Mouse (Mus musculus): ENCODE results near the gene Tmem106c. TPM values are rescaled to one million over a fixed set of nuclear protein-coding genes. Genes with fewer than 3 reads are reported as not detected.

Gene Tmem106c
- polyA plus RNA-seq, 1 experiment from 2014 or later: 66.9 TPM

GRCm38 (mm10) chr15:97929259-97929824, 34.7 kb upstream of the Tmem106c start:
- no peaks in the 10 kb centered on the region for H3K4me1 ChIP-seq (replicated peaks; ENCODE audit: control insufficient read depth, insufficient read depth, low read length)
- no peak overlapping the region for H3K27ac ChIP-seq (ENCODE audit: low read length)
- no peaks in the 10 kb centered on the region for H3K9me3 ChIP-seq (ENCODE audit: control insufficient read depth, low read length)
- H3K4me3 ChIP-seq (replicated peaks; ENCODE audit: low read length): no peak overlapping the region
- no peak overlapping the region for H3K4me2 ChIP-seq (ENCODE audit: low read length)
- H3K9ac ChIP-seq (replicated peaks; ENCODE audit: low read depth, low read length): no peak overlapping the region
- no peaks in the 10 kb centered on the region for H3K27me3 ChIP-seq (replicated peaks; ENCODE audit: control insufficient read depth, insufficient read depth, low read length)
- 74% methylated on average over 13 of the region's 13 CpGs for WGBS
- no peak for ATAC-seq
- H3K36me3 ChIP-seq (ENCODE audit: control insufficient read depth, insufficient read depth): no peaks in the 10 kb centered on the region

GRCm38 (mm10) chr15:97932441-97932840, 31.6 kb upstream of the Tmem106c start:
- no peaks in the 10 kb centered on the region for H3K4me1 ChIP-seq (replicated peaks; ENCODE audit: control insufficient read depth, insufficient read depth, low read length)

GRCm38 (mm10) chr15:97938580-97938979, 25.4 kb upstream of the Tmem106c start:
- no peak overlapping the region for H3K4me2 ChIP-seq (ENCODE audit: low read length)
- ATAC-seq: no peak
- H3K27ac ChIP-seq (ENCODE audit: low read length): no peak overlapping the region
- no peak overlapping the region for H3K9ac ChIP-seq (replicated peaks; ENCODE audit: low read depth, low read length)
- H3K4me1 ChIP-seq (replicated peaks; ENCODE audit: control insufficient read depth, insufficient read depth, low read length): no peaks in the 10 kb centered on the region
- no peak overlapping the region for H3K4me3 ChIP-seq (replicated peaks; ENCODE audit: low read length)
- no peaks in the 10 kb centered on the region for H3K36me3 ChIP-seq (ENCODE audit: control insufficient read depth, insufficient read depth)
- 51% methylated on average over 6 of the region's 6 CpGs for WGBS
- H3K9me3 ChIP-seq (ENCODE audit: control insufficient read depth, low read length): no peaks in the 10 kb centered on the region
- no peaks in the 10 kb centered on the region for H3K27me3 ChIP-seq (replicated peaks; ENCODE audit: control insufficient read depth, insufficient read depth, low read length)

More at GRCm38 (mm10) chr15:97932441-97932840, 31.6 kb upstream of the Tmem106c start:
- no peaks in the 10 kb centered on the region for H3K9me3 ChIP-seq (ENCODE audit: control insufficient read depth, low read length)
- no peak overlapping the region for H3K4me2 ChIP-seq (ENCODE audit: low read length)
- ATAC-seq: no peak
- no peak overlapping the region for H3K27ac ChIP-seq (ENCODE audit: low read length)
- no peaks in the 10 kb centered on the region for H3K36me3 ChIP-seq (ENCODE audit: control insufficient read depth, insufficient read depth)
- 93% methylated on average over 12 of the region's 12 CpGs for WGBS
- no peak overlapping the region for H3K4me3 ChIP-seq (replicated peaks; ENCODE audit: low read length)
- no peaks in the 10 kb centered on the region for H3K27me3 ChIP-seq (replicated peaks; ENCODE audit: control insufficient read depth, insufficient read depth, low read length)
- H3K9ac ChIP-seq (replicated peaks; ENCODE audit: low read depth, low read length): no peak overlapping the region

GRCm38 (mm10) chr15:97940088-97940487, 23.9 kb upstream of the Tmem106c start:
- no peak for ATAC-seq
- Histone ChIP-seq H3K27me3 (replicated peaks; ENCODE audit: control insufficient read depth, insufficient read depth, low read length) (no peaks in the 10 kb centered on the region), H3K36me3 (ENCODE audit: control insufficient read depth, insufficient read depth) (no peaks in the 10 kb centered on the region), H3K4me2 (ENCODE audit: low read length) (no peak overlapping the region), H3K27ac (ENCODE audit: low read length) (no peak overlapping the region), H3K4me1 (replicated peaks; ENCODE audit: control insufficient read depth, insufficient read depth, low read length) (no peaks in the 10 kb centered on the region), H3K9ac (replicated peaks; ENCODE audit: low read depth, low read length) (no peak overlapping the region), H3K4me3 (replicated peaks; ENCODE audit: low read length) (no peak overlapping the region), H3K9me3 (ENCODE audit: control insufficient read depth, low read length) (no peaks in the 10 kb centered on the region)
- 82% methylated on average over 2 of the region's 2 CpGs for WGBS

DNA sequence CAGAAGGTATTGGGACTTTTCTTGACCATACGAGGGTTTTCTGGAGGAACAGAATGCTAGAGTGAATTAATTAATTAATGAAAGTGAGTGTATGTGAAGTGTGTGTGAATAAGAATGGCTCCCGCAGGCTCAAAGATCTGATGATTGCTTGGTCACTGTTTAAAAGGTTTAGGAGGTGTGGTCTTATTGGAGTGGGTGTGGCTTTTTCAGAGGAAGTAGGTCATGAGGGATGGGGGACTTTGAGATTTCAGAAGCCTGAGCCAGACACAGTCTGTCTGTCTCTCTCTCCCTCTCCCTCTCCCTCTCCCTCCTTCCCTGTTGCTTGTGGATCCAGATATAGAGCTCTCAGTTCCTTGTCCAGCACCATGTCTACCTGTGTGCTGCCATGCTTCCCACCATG, 22.7 kb upstream of the Tmem106c start:
- WGBS: 77% methylated on average over 2 of the region's 2 CpGs
- Histone ChIP-seq H3K4me3 (replicated peaks; ENCODE audit: low read length) (no peak overlapping the region), H3K4me2 (ENCODE audit: low read length) (no peak overlapping the region), H3K4me1 (replicated peaks; ENCODE audit: control insufficient read depth, insufficient read depth, low read length) (no peaks in the 10 kb centered on the region), H3K9me3 (ENCODE audit: control insufficient read depth, low read length) (no peaks in the 10 kb centered on the region), H3K9ac (replicated peaks; ENCODE audit: low read depth, low read length) (no peak overlapping the region), H3K36me3 (ENCODE audit: control insufficient read depth, insufficient read depth) (no peaks in the 10 kb centered on the region), H3K27me3 (replicated peaks; ENCODE audit: control insufficient read depth, insufficient read depth, low read length) (no peaks in the 10 kb centered on the region), H3K27ac (ENCODE audit: low read length) (no peak overlapping the region)
- ATAC-seq: no peak

DNA sequence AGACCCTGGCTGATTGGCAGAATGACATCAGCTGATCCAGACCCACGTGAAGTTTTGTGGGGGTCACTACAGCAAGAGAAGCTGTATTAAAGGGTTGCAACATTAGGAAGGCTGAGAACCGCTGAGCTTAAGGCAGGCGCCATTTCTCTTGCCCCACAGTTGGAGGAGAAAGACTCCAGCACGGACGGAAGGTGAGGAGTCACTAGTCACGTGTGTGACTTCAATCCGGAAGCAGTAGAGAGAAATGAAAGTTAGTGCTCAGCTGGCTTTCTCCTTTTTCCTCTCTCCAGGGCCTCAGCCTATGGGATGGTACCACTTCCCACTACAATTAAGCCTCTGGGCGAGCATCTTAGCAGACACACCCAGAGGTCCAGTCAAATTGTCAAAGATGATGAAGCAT, 21.5 kb upstream of the Tmem106c start:
- 88% methylated on average over 8 of the region's 8 CpGs for WGBS
- Histone ChIP-seq H3K27ac (ENCODE audit: low read length) (no peak overlapping the region), H3K4me1 (replicated peaks; ENCODE audit: control insufficient read depth, insufficient read depth, low read length) (no peaks in the 10 kb centered on the region), H3K9ac (replicated peaks; ENCODE audit: low read depth, low read length) (no peak overlapping the region), H3K36me3 (ENCODE audit: control insufficient read depth, insufficient read depth) (no peaks in the 10 kb centered on the region), H3K4me3 (replicated peaks; ENCODE audit: low read length) (no peak overlapping the region), H3K9me3 (ENCODE audit: control insufficient read depth, low read length) (no peaks in the 10 kb centered on the region), H3K4me2 (ENCODE audit: low read length) (no peak overlapping the region), H3K27me3 (replicated peaks; ENCODE audit: control insufficient read depth, insufficient read depth, low read length) (no peaks in the 10 kb centered on the region)
- no peak for ATAC-seq

- Histone ChIP-seq H3K4me1 (replicated peaks; ENCODE audit: control insufficient read depth, insufficient read depth, low read length) (no peaks in the 10 kb centered on the region), H3K4me2 (ENCODE audit: low read length) (no peak overlapping the region), H3K27ac (ENCODE audit: low read length) (no peak overlapping the region), H3K27me3 (replicated peaks; ENCODE audit: control insufficient read depth, insufficient read depth, low read length) (no peaks in the 10 kb centered on the region), H3K4me3 (replicated peaks; ENCODE audit: low read length) (no peak overlapping the region), H3K9ac (replicated peaks; ENCODE audit: low read depth, low read length) (no peak overlapping the region), H3K36me3 (ENCODE audit: control insufficient read depth, insufficient read depth) (no peaks in the 10 kb centered on the region), H3K9me3 (ENCODE audit: control insufficient read depth, low read length) (no peaks in the 10 kb centered on the region)
- WGBS: 92% methylated on average over 8 of the region's 8 CpGs
- ATAC-seq: no peak
Observed at GRCm38 (mm10) chr15:97943356-97943755, 20.6 kb upstream of the Tmem106c start.

DNA sequence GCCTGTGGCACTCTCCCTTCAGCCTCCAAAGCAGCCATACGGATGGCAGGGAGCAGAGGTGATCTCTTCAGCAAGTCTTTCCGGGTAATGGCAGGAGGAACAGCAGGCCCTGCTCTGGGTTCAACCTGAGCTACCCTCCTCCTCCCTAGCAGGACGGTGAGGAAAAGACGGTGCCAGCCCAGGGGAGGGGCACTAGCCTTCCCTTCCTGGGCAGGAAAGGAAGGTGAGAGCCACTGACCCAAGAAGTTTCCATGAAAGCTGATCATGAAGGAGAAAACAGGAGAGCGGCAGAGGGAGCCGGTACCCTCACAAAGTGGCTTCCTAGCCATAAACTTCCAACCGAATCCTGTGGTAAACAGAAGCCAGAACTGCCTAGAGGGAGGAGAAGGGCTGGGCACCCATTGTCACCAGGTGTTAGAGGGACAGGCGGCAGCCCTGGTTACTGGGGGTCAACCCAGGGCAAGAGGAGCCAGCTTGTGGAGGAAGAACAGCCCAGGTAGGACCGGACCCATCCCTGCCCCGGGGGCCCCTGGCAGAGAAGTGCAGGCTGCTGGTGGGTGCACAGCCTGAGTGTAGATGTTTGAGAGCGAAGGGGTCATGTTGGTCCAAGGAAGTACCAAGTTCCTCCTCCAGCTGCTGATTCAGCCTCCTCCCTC, 19.0 kb upstream of the Tmem106c start:
- H3K9ac ChIP-seq (replicated peaks; ENCODE audit: low read depth, low read length): no peak overlapping the region
- ATAC-seq: no peak
- H3K4me3 ChIP-seq (replicated peaks; ENCODE audit: low read length): no peak overlapping the region
- 89% methylated on average over 11 of the region's 11 CpGs for WGBS
- H3K27me3 ChIP-seq (replicated peaks; ENCODE audit: control insufficient read depth, insufficient read depth, low read length): no peaks in the 10 kb centered on the region
- no peak overlapping the region for H3K27ac ChIP-seq (ENCODE audit: low read length)
- no peaks in the 10 kb centered on the region for H3K4me1 ChIP-seq (replicated peaks; ENCODE audit: control insufficient read depth, insufficient read depth, low read length)
- no peaks in the 10 kb centered on the region for H3K36me3 ChIP-seq (ENCODE audit: control insufficient read depth, insufficient read depth)
- no peaks in the 10 kb centered on the region for H3K9me3 ChIP-seq (ENCODE audit: control insufficient read depth, low read length)
- H3K4me2 ChIP-seq (ENCODE audit: low read length): no peak overlapping the region

DNA sequence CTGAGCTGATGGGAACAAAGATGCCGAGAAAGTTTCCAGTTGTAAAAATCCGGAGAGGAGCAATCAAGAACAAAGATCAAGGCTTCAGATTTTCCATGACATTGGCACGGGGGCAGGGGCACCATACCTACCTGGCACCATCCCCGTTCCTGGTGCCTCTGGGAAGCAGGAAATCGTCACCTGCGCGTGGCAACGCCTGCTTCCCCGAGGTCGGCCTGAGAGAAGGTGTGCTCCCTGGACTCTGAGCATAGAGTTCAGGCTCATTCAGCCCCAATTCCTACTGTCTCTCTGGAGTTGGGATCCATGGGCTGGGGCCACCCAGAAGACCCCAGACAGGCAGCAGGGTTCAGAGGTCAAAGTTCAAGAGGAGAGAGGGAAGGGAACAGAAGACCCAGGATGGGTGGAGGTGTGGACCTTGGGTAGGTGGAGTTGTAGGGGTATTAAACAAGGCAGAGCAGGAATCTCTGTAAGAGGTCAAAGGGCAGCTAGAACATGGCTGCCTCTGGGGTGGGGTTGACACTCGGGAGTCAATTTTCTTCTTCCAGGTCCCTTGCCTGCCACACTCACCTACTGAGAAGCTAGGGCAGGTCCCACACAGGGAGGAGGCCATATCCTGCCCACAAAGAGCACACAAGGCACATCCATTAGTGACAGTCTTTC, 18.2 kb upstream of the Tmem106c start:
- Histone ChIP-seq H3K27me3 (replicated peaks; ENCODE audit: control insufficient read depth, insufficient read depth, low read length) (no peaks in the 10 kb centered on the region), H3K4me2 (ENCODE audit: low read length) (no peak overlapping the region), H3K9me3 (ENCODE audit: control insufficient read depth, low read length) (no peaks in the 10 kb centered on the region), H3K4me1 (replicated peaks; ENCODE audit: control insufficient read depth, insufficient read depth, low read length) (no peaks in the 10 kb centered on the region), H3K27ac (ENCODE audit: low read length) (no peak overlapping the region), H3K9ac (replicated peaks; ENCODE audit: low read depth, low read length) (no peak overlapping the region), H3K4me3 (replicated peaks; ENCODE audit: low read length) (no peak overlapping the region), H3K36me3 (ENCODE audit: control insufficient read depth, insufficient read depth) (no peaks in the 10 kb centered on the region)
- 79% methylated on average over 11 of the region's 11 CpGs for WGBS
- ATAC-seq: no peak
